Mouse (Mus musculus): Measurements from ENCODE around the gene Scnm1. TPM values are rescaled to one million over a fixed set of nuclear protein-coding genes. Genes with fewer than 3 reads are reported as not detected.

The Scnm1 gene
- polyA plus RNA-seq, 1 experiment: 139 TPM

- Histone ChIP-seq H3K27me3 (ENCODE audit: control insufficient read depth, insufficient read depth, low read length) (no peaks in the 10 kb centered on the region), H3K4me1 (ENCODE audit: control insufficient read depth, insufficient read depth, low read length) (no peaks in the 10 kb centered on the region), H3K4me3 (replicated peaks; ENCODE audit: insufficient read depth, low read depth, low read length) (no peak within 1 kb of the TSS), H3K27ac (ENCODE audit: insufficient read depth, low read length) (no peak within 1 kb of the TSS)
- DNase-seq: no peak
- TF ChIP-seq CTCF (IDR thresholded peaks at IDR 0.05; ENCODE audit: borderline replicate concordance, insufficient read depth, low read depth, low read length) (no peak), POLR2A (IDR thresholded peaks at IDR 0.05; ENCODE audit: borderline replicate concordance, insufficient read depth, low read length) (no peak)
- WGBS: 83% methylated on average over 10 of the region's 10 CpGs
Measured at GRCm38 (mm10) chr3:95141952-95142616, 8.3 kb upstream of the Scnm1 start, which contains the start of gene Tnfaip8l2. Tnfaip8l2 (minus strand) TSS chr3:95142360.

DNA sequence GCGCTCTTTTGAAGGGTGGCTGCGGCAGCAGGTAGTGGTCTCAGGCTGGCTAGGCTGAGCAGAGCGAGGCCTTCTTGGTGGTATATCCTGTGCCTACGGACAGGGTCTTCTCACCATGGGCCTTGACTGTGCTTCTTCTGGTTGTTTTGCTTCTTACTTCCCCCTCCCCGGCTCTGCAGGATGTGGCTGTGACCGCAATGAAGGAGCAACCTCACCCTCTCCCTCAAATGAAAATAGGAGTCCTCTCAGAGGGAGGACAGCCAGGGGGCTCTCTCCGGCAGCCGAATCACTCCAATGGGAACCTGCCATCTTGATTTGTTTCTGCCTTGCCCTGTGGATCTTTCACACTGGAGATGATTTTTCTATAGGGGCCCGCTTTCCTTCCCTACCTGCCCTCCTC lies 7.7 kb upstream of the Scnm1 start:
- TF ChIP-seq POLR2A (IDR thresholded peaks at IDR 0.05; ENCODE audit: borderline replicate concordance, insufficient read depth, low read length) (no peak), CTCF (IDR thresholded peaks at IDR 0.05; ENCODE audit: borderline replicate concordance, insufficient read depth, low read depth, low read length) (no peak)
- Histone ChIP-seq H3K4me1 (ENCODE audit: control insufficient read depth, insufficient read depth, low read length) (no peaks in the 10 kb centered on the region; the same call in 1 of the 2 replicates), H3K4me3 (replicated peaks; ENCODE audit: insufficient read depth, low read depth, low read length) (no peak overlapping the region), H3K27ac (ENCODE audit: insufficient read depth, low read length) (no peak overlapping the region), H3K27me3 (ENCODE audit: control insufficient read depth, insufficient read depth, low read length) (no peaks in the 10 kb centered on the region)
- WGBS: 99% methylated on average over 9 of the region's 9 CpGs
- DNase-seq: no peak

DNA sequence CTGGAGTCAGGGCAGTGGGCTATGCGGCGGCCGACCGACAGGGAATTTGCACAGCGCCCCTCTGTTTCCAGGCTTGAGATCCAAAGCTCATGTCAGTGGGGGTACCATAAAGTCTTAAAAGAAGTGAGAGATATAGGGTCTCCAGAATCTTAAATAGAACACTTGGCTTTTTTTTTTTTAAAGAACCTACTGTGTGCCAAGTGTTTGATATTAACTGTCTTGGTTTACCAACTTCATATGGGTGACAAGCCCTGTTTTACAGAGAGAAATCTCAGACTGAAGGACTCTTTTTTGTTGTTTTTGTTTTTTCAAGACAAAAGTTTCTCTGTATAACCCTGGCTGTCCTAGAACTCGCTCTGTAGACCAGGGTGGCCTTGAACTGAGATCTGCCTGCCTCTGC lies 7.0 kb upstream of the Scnm1 start:
- Histone ChIP-seq H3K4me3 (replicated peaks; ENCODE audit: insufficient read depth, low read depth, low read length) (no peak overlapping the region), H3K27ac (ENCODE audit: insufficient read depth, low read length) (no peak overlapping the region), H3K27me3 (ENCODE audit: control insufficient read depth, insufficient read depth, low read length) (no peaks in the 10 kb centered on the region), H3K4me1 (ENCODE audit: control insufficient read depth, insufficient read depth, low read length) (no peaks in the 10 kb centered on the region; the same call in 1 of the 2 replicates)
- WGBS: 93% methylated on average over 6 of the region's 6 CpGs
- TF ChIP-seq POLR2A (IDR thresholded peaks at IDR 0.05; ENCODE audit: borderline replicate concordance, insufficient read depth, low read length): no peak
- TF ChIP-seq CTCF (IDR thresholded peaks at IDR 0.05; ENCODE audit: borderline replicate concordance, insufficient read depth, low read depth, low read length): no peak
- no peak for DNase-seq

GRCm38 (mm10) chr3:95140289-95140595 lies 6.4 kb upstream of the Scnm1 start:
- Histone ChIP-seq H3K4me1 (ENCODE audit: control insufficient read depth, insufficient read depth, low read length) (peaks cover 2% of the 10 kb centered on the region; the same call in 1 of the 2 replicates), H3K27me3 (ENCODE audit: control insufficient read depth, insufficient read depth, low read length) (no peaks in the 10 kb centered on the region), H3K4me3 (replicated peaks; ENCODE audit: insufficient read depth, low read depth, low read length) (no peak overlapping the region), H3K27ac (ENCODE audit: insufficient read depth, low read length) (no peak overlapping the region)
- no peak for DNase-seq
- WGBS: 63% methylated on average over 18 of the region's 18 CpGs
- TF ChIP-seq POLR2A (IDR thresholded peaks at IDR 0.05; ENCODE audit: borderline replicate concordance, insufficient read depth, low read length): no peak
- TF ChIP-seq CTCF (IDR thresholded peaks at IDR 0.05; ENCODE audit: borderline replicate concordance, insufficient read depth, low read depth, low read length): no peak

- H3K27ac ChIP-seq (ENCODE audit: insufficient read depth, low read length): no peak overlapping the region
- DNase-seq: no peak
- 73% methylated on average over 25 of the region's 25 CpGs for WGBS
- no peak overlapping the region for H3K4me3 ChIP-seq (replicated peaks; ENCODE audit: insufficient read depth, low read depth, low read length)
- peaks cover 2% of the 10 kb centered on the region; the same call in 1 of the 2 replicates for H3K4me1 ChIP-seq (ENCODE audit: control insufficient read depth, insufficient read depth, low read length)
- TF ChIP-seq CTCF (IDR thresholded peaks at IDR 0.05; ENCODE audit: borderline replicate concordance, insufficient read depth, low read depth, low read length): no peak
- no peak for TF ChIP-seq POLR2A (IDR thresholded peaks at IDR 0.05; ENCODE audit: borderline replicate concordance, insufficient read depth, low read length)
- H3K27me3 ChIP-seq (ENCODE audit: control insufficient read depth, insufficient read depth, low read length): no peaks in the 10 kb centered on the region
Measured at GRCm38 (mm10) chr3:95139586-95140288, 5.9 kb upstream of the Scnm1 start.

- Histone ChIP-seq H3K27ac (ENCODE audit: insufficient read depth, low read length) (no peak overlapping the region), H3K27me3 (ENCODE audit: control insufficient read depth, insufficient read depth, low read length) (no peaks in the 10 kb centered on the region), H3K4me3 (replicated peaks; ENCODE audit: insufficient read depth, low read depth, low read length) (no peak overlapping the region), H3K4me1 (ENCODE audit: control insufficient read depth, insufficient read depth, low read length) (peaks cover 2% of the 10 kb centered on the region; the same call in 1 of the 2 replicates)
- TF ChIP-seq POLR2A (IDR thresholded peaks at IDR 0.05; ENCODE audit: borderline replicate concordance, insufficient read depth, low read length): no peak
- no peak for TF ChIP-seq CTCF (IDR thresholded peaks at IDR 0.05; ENCODE audit: borderline replicate concordance, insufficient read depth, low read depth, low read length)
- 93% methylated on average over 3 of the region's 3 CpGs for WGBS
- DNase-seq: no peak
Measured at GRCm38 (mm10) chr3:95136336-95136735, 2.5 kb upstream of the Scnm1 start.

GRCm38 (mm10) chr3:95135433-95136052 lies 1.7 kb upstream of the Scnm1 start:
- TF ChIP-seq POLR2A (IDR thresholded peaks at IDR 0.05; ENCODE audit: borderline replicate concordance, insufficient read depth, low read length) (no peak), CTCF (IDR thresholded peaks at IDR 0.05; ENCODE audit: borderline replicate concordance, insufficient read depth, low read depth, low read length) (no peak)
- Histone ChIP-seq H3K4me3 (replicated peaks; ENCODE audit: insufficient read depth, low read depth, low read length) (peak overlapping the region; percentile 13), H3K27me3 (ENCODE audit: control insufficient read depth, insufficient read depth, low read length) (no peaks in the 10 kb centered on the region), H3K4me1 (ENCODE audit: control insufficient read depth, insufficient read depth, low read length) (peaks cover 2% of the 10 kb centered on the region; the same call in 1 of the 2 replicates), H3K27ac (ENCODE audit: insufficient read depth, low read length) (no peak overlapping the region)
- DNase-seq: no peak
- WGBS: 75% methylated on average over 7 of the region's 7 CpGs

Measured in cerebellum, adult 2 months (tissue).